Mouse (Mus musculus) forebrain, embryonic 14.5 days (tissue): ENCODE results near the gene Pde10a. TPM values are rescaled to one million over a fixed set of nuclear protein-coding genes. Genes with fewer than 3 reads are reported as not detected.

Source experiments
- ATAC-seq: fragments of 200-750 bp; cut with Nextera tagmentation; 2 replicates; pipeline ENCODE4 v1.8.0; 2017; ENCODE audit warnings: mild to moderate bottlenecking, moderate library complexity
- DNase-seq: peaks from one replicate; pipeline ENCODE4 v3.0.0-alpha.2; 2015; ENCODE audit warnings: low spot score
- H3K27ac ChIP-seq: fragments of 300-500 bp; sonication (generic); 2 replicates; pipeline ENCODE4 v1.5.1; 2014; ENCODE audit warnings: low read depth, mild to moderate bottlenecking, control low read depth, low read length, moderate library complexity
- H3K27me3 ChIP-seq: fragments of 300-500 bp; sonication (generic); replicated peaks from 2 replicates; pipeline ENCODE4 v1.6.1; 2014; ENCODE audit warnings: low read length, control low read depth, mixed read lengths; ENCODE audit not compliant: control insufficient read depth, insufficient read depth
- H3K36me3 ChIP-seq: fragments of 300-500 bp; sonication (generic); 2 replicates; pipeline ENCODE4 v1.6.1; 2014; ENCODE audit warnings: low read length, control low read depth; ENCODE audit not compliant: control insufficient read depth, insufficient read depth
- H3K4me1 ChIP-seq: fragments of 300-500 bp; sonication (generic); 2 replicates; pipeline ENCODE4 v1.6.1; 2014; ENCODE audit warnings: antibody characterized with exemption, low read length, control low read depth; ENCODE audit not compliant: control insufficient read depth, insufficient read depth
- H3K4me2 ChIP-seq: fragments of 300-500 bp; sonication (generic); 2 replicates; pipeline ENCODE4 v1.6.1; 2014; ENCODE audit warnings: mild to moderate bottlenecking, control low read depth, low read length
- H3K4me3 ChIP-seq: fragments of 300-500 bp; sonication (generic); 2 replicates; pipeline ENCODE4 v1.5.1; 2014; ENCODE audit warnings: low read depth, low read length, control low read depth
- H3K9ac ChIP-seq: fragments of 300-500 bp; sonication (generic); 2 replicates; pipeline ENCODE4 v1.6.1; 2014; ENCODE audit warnings: mild to moderate bottlenecking, low read length, control low read depth, moderate library complexity
- H3K9me3 ChIP-seq: fragments of 300-500 bp; sonication (generic); replicated peaks from 2 replicates; pipeline ENCODE4 v1.6.1; 2016; ENCODE audit warnings: low read length, control low read depth, mixed read lengths; ENCODE audit not compliant: control insufficient read depth
- whole genome bisulfite sequencing: fragments of 180-500 bp; shearing (Covaris S2); extraction: QIAGEN DNeasy Blood & Tissue Kit; methylation state at CpG from one replicate; pipeline ENCODE4 v1.1.7; 2014; 5-methylcytosine and 5-hydroxymethylcytosine counted together
- polyA plus RNA-seq: library from polyadenylated mRNA; unstranded; fragments of >200 nt; fragmentation: Nextera tagmentation; extraction: Ambion mirVana; gene quantifications from 2 replicates; pipeline ENCODE4 v1.2.1, GENCODE M21; 2014

Pde10a gene
- polyA plus RNA-seq, 1 experiment from 2014 or later, result 12.1 TPM

DNA sequence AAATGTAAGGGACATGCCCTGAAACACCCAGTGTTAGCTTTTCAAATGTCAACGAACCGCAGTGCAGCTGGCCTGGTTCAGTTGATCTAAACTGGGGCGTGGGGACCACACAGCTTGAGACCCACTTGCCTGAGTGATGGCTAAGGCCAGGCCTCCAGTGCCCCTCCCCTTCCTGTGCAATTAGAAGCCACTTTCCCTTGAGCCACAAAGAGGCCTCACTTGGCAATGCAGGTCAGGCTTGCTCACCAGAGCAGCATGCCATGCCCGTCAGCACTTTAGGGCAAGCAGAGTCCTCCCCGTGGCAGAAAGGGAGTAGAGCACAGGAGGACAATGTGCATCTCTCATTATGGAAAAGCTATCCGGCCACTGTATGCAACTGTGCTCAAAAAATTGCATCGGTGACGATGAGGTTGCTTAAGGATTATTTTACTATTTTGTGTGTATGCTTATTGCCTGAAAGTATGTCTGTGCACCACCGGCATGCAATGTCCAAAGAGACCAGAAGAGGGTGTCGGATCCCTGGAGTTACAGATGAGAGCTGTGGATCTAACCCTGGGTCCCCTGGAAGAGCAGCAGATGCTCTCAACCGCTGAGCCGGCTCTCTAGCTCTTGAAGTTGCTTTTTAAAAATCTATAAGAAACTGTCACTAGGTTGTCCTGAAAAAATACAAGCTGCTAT, 114.7 kb downstream of the Pde10a start:
- no peaks in the 10 kb centered on the region for H3K27me3 ChIP-seq
- H3K36me3 ChIP-seq, result no peaks in the 10 kb centered on the region
- no peak overlapping the region for H3K4me3 ChIP-seq
- H3K9ac ChIP-seq, result no peak overlapping the region
- 80% methylated on average over 12 of the region's 12 CpGs for WGBS
- no peak overlapping the region for H3K27ac ChIP-seq
- H3K4me2 ChIP-seq, result no peak overlapping the region
- no peaks in the 10 kb centered on the region; the same call in 1 of the 2 replicates for H3K4me1 ChIP-seq
- ATAC-seq (no peak), DNase-seq (no peak)
- H3K9me3 ChIP-seq, result no peaks in the 10 kb centered on the region

GRCm38 (mm10) chr17:8640741-8641480, 115.7 kb downstream of the Pde10a start:
- no peak overlapping the region for H3K27ac ChIP-seq
- WGBS, result 84% methylated on average over 16 of the region's 16 CpGs
- ATAC-seq, result no peak
- H3K36me3 ChIP-seq, result no peaks in the 10 kb centered on the region
- no peak overlapping the region for H3K4me3 ChIP-seq
- H3K9me3 ChIP-seq, result no peaks in the 10 kb centered on the region
- no peaks in the 10 kb centered on the region; the same call in 1 of the 2 replicates for H3K4me1 ChIP-seq
- no peaks in the 10 kb centered on the region for H3K27me3 ChIP-seq
- no peak overlapping the region for H3K4me2 ChIP-seq
- no peak overlapping the region for H3K9ac ChIP-seq
- no peak for DNase-seq

GRCm38 (mm10) chr17:8641491-8641890, 116.3 kb downstream of the Pde10a start:
- no peaks in the 10 kb centered on the region for H3K27me3 ChIP-seq
- H3K4me3 ChIP-seq, result no peak overlapping the region
- ATAC-seq, result no peak
- no peaks in the 10 kb centered on the region for H3K36me3 ChIP-seq
- H3K27ac ChIP-seq, result no peak overlapping the region
- DNase-seq, result no peak
- no peaks in the 10 kb centered on the region; the same call in 1 of the 2 replicates for H3K4me1 ChIP-seq
- no peaks in the 10 kb centered on the region for H3K9me3 ChIP-seq
- H3K9ac ChIP-seq, result no peak overlapping the region
- H3K4me2 ChIP-seq, result no peak overlapping the region
- 55% methylated on average over 3 of the region's 3 CpGs for WGBS

GRCm38 (mm10) chr17:8642356-8642755, 117.2 kb downstream of the Pde10a start:
- no peak overlapping the region for H3K27ac ChIP-seq
- ATAC-seq, result no peak
- H3K36me3 ChIP-seq, result no peaks in the 10 kb centered on the region
- no peaks in the 10 kb centered on the region for H3K9me3 ChIP-seq
- no peak overlapping the region for H3K4me3 ChIP-seq
- no peak overlapping the region for H3K9ac ChIP-seq
- WGBS, result 47% methylated on average over 3 of the region's 3 CpGs
- no peaks in the 10 kb centered on the region for H3K27me3 ChIP-seq
- no peak for DNase-seq
- peaks cover 2% of the 10 kb centered on the region for H3K4me1 ChIP-seq
- no peak overlapping the region for H3K4me2 ChIP-seq

GRCm38 (mm10) chr17:8647372-8647871, 122.2 kb downstream of the Pde10a start:
- WGBS, result 22% methylated on average over 8 of the region's 8 CpGs
- Histone ChIP-seq H3K27me3 (no peaks in the 10 kb centered on the region), H3K9me3 (no peaks in the 10 kb centered on the region), H3K4me1 (peaks cover 4% of the 10 kb centered on the region), H3K27ac (peak overlapping the region; percentile 66), H3K4me2 (no peak overlapping the region), H3K4me3 (no peak overlapping the region), H3K36me3 (no peaks in the 10 kb centered on the region), H3K9ac (peak overlapping the region; percentile 4; the same call in 1 of the 2 replicates)
- DNase-seq (peak; percentile 62), ATAC-seq (peak; percentile 68; the same call in 1 of the 2 replicates)

GRCm38 (mm10) chr17:8648310-8648709, 123.1 kb downstream of the Pde10a start:
- no peak overlapping the region for H3K27ac ChIP-seq
- DNase-seq, result no peak
- 71% methylated on average over 3 of the region's 3 CpGs for WGBS

DNA sequence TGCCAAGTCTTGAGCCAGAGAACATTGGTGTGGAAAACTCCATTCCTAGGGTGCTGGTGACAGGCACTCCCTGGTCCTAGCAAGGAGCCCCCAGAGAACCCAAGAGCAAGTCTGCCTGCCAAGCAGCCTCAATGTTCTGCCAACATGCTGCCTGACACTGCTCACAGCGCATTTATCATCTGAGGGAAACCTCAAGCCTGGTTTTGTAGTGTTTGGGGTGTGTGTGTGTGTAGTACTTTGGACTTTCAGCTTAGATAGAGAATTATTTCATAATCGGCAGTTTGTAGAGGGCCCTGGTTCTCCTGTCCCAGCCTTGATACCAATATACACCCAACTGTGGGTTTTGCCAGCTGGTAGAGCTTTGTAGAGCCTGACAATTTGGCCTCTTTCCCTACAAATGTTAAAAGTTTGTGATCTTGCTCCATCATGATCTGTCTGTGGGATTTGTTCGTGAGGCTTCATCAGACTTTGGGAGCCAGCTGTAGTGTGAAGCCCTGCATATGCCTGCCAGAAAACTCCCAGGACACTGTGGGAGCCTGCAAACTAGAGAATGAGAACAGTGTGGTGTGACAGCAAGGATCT, 127.6 kb downstream of the Pde10a start:
- no peaks in the 10 kb centered on the region for H3K9me3 ChIP-seq
- H3K4me1 ChIP-seq, result no peaks in the 10 kb centered on the region
- H3K27me3 ChIP-seq, result no peaks in the 10 kb centered on the region
- DNase-seq (no peak), ATAC-seq (no peak)
- no peak overlapping the region for H3K4me3 ChIP-seq
- no peak overlapping the region for H3K4me2 ChIP-seq
- no peak overlapping the region for H3K9ac ChIP-seq
- WGBS, result 77% methylated on average over 3 of the region's 3 CpGs
- H3K27ac ChIP-seq, result no peak overlapping the region
- H3K36me3 ChIP-seq, result no peaks in the 10 kb centered on the region

More at GRCm38 (mm10) chr17:8648310-8648709, 123.1 kb downstream of the Pde10a start:
- Histone ChIP-seq H3K4me3 (no peak overlapping the region), H3K4me1 (peaks cover 4% of the 10 kb centered on the region), H3K9me3 (no peaks in the 10 kb centered on the region), H3K36me3 (no peaks in the 10 kb centered on the region), H3K27me3 (no peaks in the 10 kb centered on the region), H3K9ac (no peak overlapping the region), H3K4me2 (no peak overlapping the region)
- no peak for ATAC-seq

DNA sequence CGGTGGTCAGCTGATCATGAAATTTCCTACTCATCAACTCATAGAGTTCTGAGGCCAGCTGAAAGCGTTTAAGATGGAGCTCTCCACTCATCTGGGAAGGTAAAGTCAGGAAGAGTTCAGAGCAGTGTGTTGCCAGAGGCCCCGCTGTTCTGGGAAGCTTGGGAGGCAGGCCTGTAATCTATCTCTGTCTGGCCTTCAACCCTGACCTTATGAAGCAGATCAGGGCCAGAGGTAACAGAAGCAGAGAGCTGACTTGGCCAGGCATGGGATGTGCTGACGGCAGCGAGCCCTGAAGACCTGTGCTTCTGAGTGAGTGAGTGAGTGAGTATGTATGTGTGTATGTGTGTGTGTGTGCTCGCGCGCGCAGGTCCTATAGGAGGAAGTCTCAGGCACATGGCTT, 132.5 kb downstream of the Pde10a start:
- Histone ChIP-seq H3K4me2 (no peak overlapping the region), H3K27ac (no peak overlapping the region), H3K4me1 (no peaks in the 10 kb centered on the region), H3K9me3 (no peaks in the 10 kb centered on the region), H3K4me3 (no peak overlapping the region), H3K27me3 (no peaks in the 10 kb centered on the region), H3K9ac (no peak overlapping the region), H3K36me3 (no peaks in the 10 kb centered on the region)
- no peak for ATAC-seq
- 92% methylated on average over 9 of the region's 9 CpGs for WGBS
- DNase-seq, result no peak
